Mouse (Mus musculus) brain, adult 10 weeks (tissue): ENCODE measurements around the gene Psrc1. TPM values are rescaled to one million over a fixed set of nuclear protein-coding genes. Genes with fewer than 3 reads are reported as not detected.

ENCODE experiments used
- polyA plus RNA-seq: library from polyadenylated mRNA; stranded (reverse); fragments of 350-450 nt; fragmentation: Illumina TruSeq; extraction: RNeasy Lipid Tissue Mini Kit (QIAGEN cat#74804); gene quantifications from one replicate; pipeline ENCODE4 v1.2.3, GENCODE M21; 2015; ENCODE audit warnings: low read depth, low replicate concordance

The Psrc1 gene
- 14.2 TPM for polyA plus RNA-seq

DNA sequence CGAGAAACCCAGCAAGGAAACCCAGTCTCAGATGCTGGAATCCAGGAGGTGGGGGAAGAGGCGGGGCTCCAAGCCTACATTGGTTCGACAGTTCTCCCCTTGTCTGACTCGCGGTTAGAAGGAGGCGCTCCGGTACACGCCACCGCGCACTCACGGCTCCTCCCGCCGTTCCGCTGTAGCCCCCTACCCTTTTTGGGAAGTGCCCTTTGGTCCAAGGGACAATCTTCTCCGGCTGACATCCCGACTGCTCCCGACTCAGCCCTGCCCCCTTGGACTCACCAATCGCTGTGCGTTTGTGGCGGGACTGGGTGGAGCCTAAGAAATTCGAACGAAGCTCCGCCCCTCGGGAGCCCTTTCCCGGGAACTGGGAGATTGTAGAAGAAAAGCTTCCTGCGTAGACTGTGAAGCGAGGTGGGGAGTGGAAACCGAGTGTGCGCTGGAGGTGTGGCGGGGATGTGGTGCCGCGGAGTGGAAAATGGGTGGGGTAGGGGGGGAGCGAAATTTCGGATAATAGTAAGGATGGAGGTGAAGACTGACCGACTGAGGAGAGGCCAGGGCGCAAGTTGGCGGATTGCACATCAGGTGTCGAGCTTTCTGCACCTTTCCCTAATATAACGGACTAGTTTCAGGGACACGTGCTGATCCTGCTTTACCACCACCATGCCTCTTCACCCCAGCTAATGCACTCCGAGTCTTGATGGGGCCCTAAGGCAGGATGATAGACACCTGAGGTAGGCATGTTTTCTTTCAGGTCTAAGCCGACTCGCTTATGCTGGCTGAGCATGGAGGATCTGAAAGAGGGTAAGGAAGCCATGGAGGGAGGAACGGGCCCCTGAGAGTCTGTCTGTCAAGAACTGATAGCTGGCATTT is at the start of gene Psrc1:
Psrc1 (plus strand) TSS at position 355 of the 870 bp plus-strand sequence.

GRCm38 (mm10) chr3:108364270-108364995 is 19.2 kb upstream of the Psrc1 start, which contains the start of gene Mybphl:
Gene Mybphl (plus strand): TSS chr3:108364911.

DNA sequence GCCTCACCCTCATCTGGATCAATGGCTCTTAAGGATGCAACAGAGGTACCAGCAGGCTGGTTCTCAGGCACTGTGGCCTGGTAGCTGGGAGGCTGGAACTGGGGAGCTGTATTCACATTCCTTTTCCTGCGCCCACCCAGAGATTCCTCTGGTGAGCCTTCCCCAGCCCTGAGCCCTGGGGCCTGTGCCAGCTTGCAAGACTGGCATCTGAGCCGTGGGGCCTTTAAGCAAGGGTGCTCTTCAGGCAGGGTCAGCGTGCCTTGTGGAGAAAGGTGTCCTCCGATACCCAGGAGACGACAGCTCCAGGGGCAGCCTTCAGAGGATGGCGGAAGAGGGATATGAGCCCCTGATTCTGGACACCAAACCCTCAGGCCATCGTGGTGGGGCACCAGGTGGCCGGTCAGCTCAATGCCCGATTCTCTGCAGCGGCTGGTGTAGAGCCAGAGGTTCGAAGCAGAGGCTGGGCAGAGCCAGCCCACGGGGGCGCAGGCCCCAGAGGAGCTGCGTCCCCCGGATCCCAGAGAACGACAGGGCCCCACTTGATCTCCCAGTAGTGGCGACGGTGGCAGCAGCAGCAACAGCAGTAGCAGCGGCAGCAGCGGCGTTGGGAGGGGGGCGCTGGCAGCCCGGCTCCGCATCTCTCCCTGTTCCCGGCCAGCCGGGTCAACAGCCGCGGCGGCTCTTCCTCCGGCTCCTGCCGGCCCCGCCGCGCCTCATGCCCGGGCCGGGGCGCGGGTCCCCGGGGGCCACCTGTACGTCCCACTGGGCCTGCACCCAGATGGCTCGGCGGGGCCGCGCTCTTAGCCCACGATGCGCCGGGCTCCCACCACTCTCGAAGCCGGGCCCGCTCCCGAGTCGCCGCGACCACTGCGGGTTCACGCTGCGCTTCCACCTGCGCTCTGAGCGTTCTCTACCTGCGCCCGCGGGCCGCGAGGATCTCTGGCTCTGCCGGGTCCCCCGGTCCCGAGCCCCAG is 31.5 kb downstream of the Psrc1 start, which contains the start of gene Celsr2:
Celsr2 (minus strand) TSS at position 696 of the 974 bp plus-strand sequence.

Other genes starting within 250 kb of the Psrc1 start
- 29.1 TPM for gene Gnai3, start 237.7 kb upstream of the Psrc1 start, polyA plus RNA-seq
- 11.3 TPM for gene Gpr61, start 229.0 kb upstream of the Psrc1 start, polyA plus RNA-seq
- 48.1 TPM for gene Amigo1, start 197.5 kb upstream of the Psrc1 start, polyA plus RNA-seq
- 18.0 TPM for gene Cyb561d1, start 182.6 kb upstream of the Psrc1 start, polyA plus RNA-seq
- 19.3 TPM for gene Atxn7l2, start 172.9 kb upstream of the Psrc1 start, polyA plus RNA-seq
- 1.3 TPM for gene Sypl2, start 157.2 kb upstream of the Psrc1 start, polyA plus RNA-seq
- gene Psma5, start 126.9 kb upstream of the Psrc1 start, polyA plus RNA-seq = 183 TPM
- 184 TPM for gene Sort1, start 99.8 kb upstream of the Psrc1 start, polyA plus RNA-seq
- not detected for gene Mybphl, start 18.9 kb upstream of the Psrc1 start, polyA plus RNA-seq
- gene Celsr2, start 31.7 kb downstream of the Psrc1 start, polyA plus RNA-seq = 51.6 TPM
- gene Sars, start 61.4 kb downstream of the Psrc1 start, polyA plus RNA-seq = 280 TPM
- gene 1700013F07Rik, start 150.3 kb downstream of the Psrc1 start, polyA plus RNA-seq = 5.5 TPM
- gene 5330417C22Rik, start 152.7 kb downstream of the Psrc1 start, polyA plus RNA-seq = 16.1 TPM
- 48.9 TPM for gene Tmem167b, start 178.6 kb downstream of the Psrc1 start, polyA plus RNA-seq
- gene Taf13, start 187.9 kb downstream of the Psrc1 start, polyA plus RNA-seq = 59.8 TPM
- gene Wdr47, start 207.4 kb downstream of the Psrc1 start, polyA plus RNA-seq = 100 TPM